Comparison of ENCODE assay signal across 8 mouse cellular contexts in the genomic region with DNA sequence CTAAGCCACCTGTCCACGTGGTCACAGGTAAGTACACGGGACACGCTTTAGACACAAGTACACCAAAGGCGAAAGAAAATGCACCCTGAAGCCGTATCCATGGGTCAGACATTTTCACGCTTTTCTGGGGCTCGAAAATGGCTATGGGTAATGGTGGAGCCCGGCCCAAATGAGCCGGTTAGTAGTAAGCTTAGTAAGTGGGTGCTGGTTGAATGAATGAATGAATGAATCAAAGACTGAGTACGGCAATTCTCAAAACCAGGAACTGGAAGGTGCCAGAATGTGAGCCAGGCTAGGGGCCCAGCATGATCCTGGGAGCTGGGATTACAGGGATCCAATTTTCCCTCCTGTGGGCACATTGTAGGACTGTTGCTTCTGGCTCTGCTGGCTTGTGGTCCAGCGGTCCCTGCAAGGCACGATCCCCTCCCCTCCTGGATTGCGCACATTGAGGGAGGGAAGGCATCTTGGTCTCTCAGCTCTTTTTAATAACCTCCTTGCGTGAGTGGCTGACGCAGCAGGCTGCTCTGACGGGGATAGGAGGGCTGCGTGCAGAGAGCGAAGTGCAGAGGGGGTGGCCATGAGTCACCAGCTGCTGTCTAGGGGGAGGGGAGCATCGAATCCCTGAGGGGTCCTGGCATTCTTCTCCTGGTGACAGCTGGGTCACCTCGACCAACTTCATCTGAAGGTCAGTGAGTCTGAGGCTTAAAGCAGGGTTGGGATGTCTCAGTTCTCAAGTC. TPM values are rescaled to one million over a fixed set of nuclear protein-coding genes. Genes with fewer than 3 reads are reported as not detected.
DNase-seq lines count a peak whose midpoint lies in the region; ATAC-seq and TF ChIP-seq lines count a peak whose summit lies in the region.

A gene (plus strand): TSS at position 594 of the 737 bp plus-strand sequence.

- peak within 1 kb of the TSS; percentile 99 for H3K27ac ChIP-seq in forebrain, embryonic 12.5 days
- peak within 1 kb of the TSS; percentile 79 for H3K27ac ChIP-seq in lung, postnatal 0 days (ENCODE audit: low read length)
- H3K27ac ChIP-seq in stomach, embryonic 14.5 days (ENCODE audit: low read length) = peak within 1 kb of the TSS; percentile 78

- intact Hi-C loops in heart, postnatal 14 days (cut with DNase I) = loop anchor here (1.0 kb wide), 1 partner anchor 20 kb away; no protein-coding TSS in a partner anchor

- peak; percentile 60 to 68 for DNase-seq in cerebellum, adult 18-20 months
- no peak for DNase-seq in cerebellum, adult 11 months
- peak; percentile 79 for DNase-seq in adrenal gland, postnatal 14 days
- DNase-seq in heart, postnatal 14 days = no peak
- DNase-seq in kidney, postnatal 4 days = peak; percentile 62 to 73
- DNase-seq in lung, postnatal 0 days (ENCODE audit: low spot score) = peak; percentile 67

- no peak for TF ChIP-seq EP300 in lung, postnatal 0 days (IDR thresholded peaks at IDR 0.05)

- ATAC-seq in forebrain, embryonic 12.5 days (ENCODE audit: low FRiP score) = no peak
- ATAC-seq in lung, postnatal 0 days = no peak
- ATAC-seq in stomach, embryonic 14.5 days (ENCODE audit: insufficient number of reproducible peaks, insufficient read depth, low FRiP score, low read depth) = no peak

- H3K36me3 ChIP-seq in forebrain, embryonic 12.5 days (replicated peaks) = peaks cover 9% of the 10 kb centered on the region
- peaks cover 8% of the 10 kb centered on the region for H3K36me3 ChIP-seq in lung, postnatal 0 days (ENCODE audit: insufficient read depth, low read length)
- peaks cover 9% of the 10 kb centered on the region for H3K36me3 ChIP-seq in stomach, embryonic 14.5 days (ENCODE audit: control insufficient read depth, insufficient read depth, low read length)

- H3K4me3 ChIP-seq in forebrain, embryonic 12.5 days (replicated peaks) = peak within 1 kb of the TSS; percentile 93
- H3K4me3 ChIP-seq in lung, postnatal 0 days (ENCODE audit: low read depth, low read length) = peak within 1 kb of the TSS; percentile 33
- peak within 1 kb of the TSS; percentile 30 for H3K4me3 ChIP-seq in stomach, embryonic 14.5 days (ENCODE audit: low read depth, low read length)

- peaks cover 66% of the 10 kb centered on the region for H3K4me1 ChIP-seq in forebrain, embryonic 12.5 days
- peaks cover 43% of the 10 kb centered on the region for H3K4me1 ChIP-seq in lung, postnatal 0 days (ENCODE audit: insufficient read depth, low read depth, low read length)
- H3K4me1 ChIP-seq in stomach, embryonic 14.5 days (ENCODE audit: control insufficient read depth, insufficient read depth, low read length) = peaks cover 62% of the 10 kb centered on the region

- peak within 1 kb of the TSS; percentile 62 for H3K9ac ChIP-seq in forebrain, embryonic 12.5 days
- H3K9ac ChIP-seq in lung, postnatal 0 days (replicated peaks; ENCODE audit: low read depth) = peak within 1 kb of the TSS; percentile 26; the same call in 1 of the 2 replicates
- H3K9ac ChIP-seq in stomach, embryonic 14.5 days (replicated peaks; ENCODE audit: low read depth, low read length) = peak within 1 kb of the TSS; percentile 34; the same call in 1 of the 2 replicates

- TF ChIP-seq CTCF in lung, postnatal 0 days (IDR thresholded peaks at IDR 0.05) = no peak

- H3K4me2 ChIP-seq in forebrain, embryonic 12.5 days = peak within 1 kb of the TSS; percentile 91
- H3K4me2 ChIP-seq in lung, postnatal 0 days (replicated peaks; ENCODE audit: low read depth, low read length) = peak within 1 kb of the TSS; percentile 89
- peak within 1 kb of the TSS; percentile 92 for H3K4me2 ChIP-seq in stomach, embryonic 14.5 days (replicated peaks; ENCODE audit: low read depth, low read length)

- 13% methylated on average over 20 of the region's 20 CpGs for WGBS in forebrain, embryonic 12.5 days
- WGBS in lung, postnatal 0 days = 27% methylated on average over 20 of the region's 20 CpGs
- WGBS in stomach, embryonic 14.5 days = 14% methylated on average over 20 of the region's 20 CpGs

- H3K27me3 ChIP-seq in forebrain, embryonic 12.5 days = peaks cover 17% of the 10 kb centered on the region
- H3K27me3 ChIP-seq in lung, postnatal 0 days (replicated peaks; ENCODE audit: insufficient read depth, low read length) = no peaks in the 10 kb centered on the region
- no peaks in the 10 kb centered on the region for H3K27me3 ChIP-seq in stomach, embryonic 14.5 days (ENCODE audit: control insufficient read depth, insufficient read depth, low read length)

- H3K9me3 ChIP-seq in forebrain, embryonic 12.5 days = no peaks in the 10 kb centered on the region
- no peaks in the 10 kb centered on the region for H3K9me3 ChIP-seq in lung, postnatal 0 days (ENCODE audit: low read length)
- H3K9me3 ChIP-seq in stomach, embryonic 14.5 days (ENCODE audit: control insufficient read depth, low read depth, low read length) = no peaks in the 10 kb centered on the region

RNA-seq across cellular contexts. Expression of the gene that starts here (rescaled TPM):
- 67.6 and 106 TPM in 2 replicates for total RNA-seq in adrenal gland, postnatal 14 days (2021)
- 224 and 240 TPM in 2 replicates for polyA plus RNA-seq in forebrain, embryonic 12.5 days (2016; fragmentation: Nextera tagmentation; extraction: Ambion mirVana)
- 10 to 100 TPM; 40.4 to 64.3 TPM for total RNA-seq in heart, postnatal 14 days (2021)
- 203 and 305 TPM in 2 replicates for polyA plus RNA-seq in lung, postnatal 0 days (2015; fragmentation: Nextera tagmentation; extraction: Ambion mirVana)
- 92.7 and 105 TPM in 2 replicates for polyA plus RNA-seq in stomach, embryonic 14.5 days (2014; fragmentation: Nextera tagmentation; extraction: Ambion mirVana)

Comparison
In these comparisons a context has a peak if more than half of its experiments do, and no peak if none do; other contexts are left out.
1. DNase-seq: peak in cerebellum, adult 18-20 months (2 of 2), adrenal gland, postnatal 14 days (single experiment), kidney, postnatal 4 days (2 of 2) and lung, postnatal 0 days (single experiment); none in cerebellum, adult 11 months (single experiment) and heart, postnatal 14 days (0 of 2).
2. H3K4me3 ChIP-seq: peak in every context shown above with its lines; median percentile 93 in forebrain, embryonic 12.5 days; 33 in lung, postnatal 0 days; 30 in stomach, embryonic 14.5 days.
3. Peak in every context shown above with its lines, with median percentiles within 50 percentile points of each other: H3K27ac ChIP-seq, H3K4me2 ChIP-seq and H3K9ac ChIP-seq.